Mouse (Mus musculus) MEL (cell line): ENCODE results near the gene Snx18.

ENCODE experiments used
- BHLHE40 ChIP-seq: IDR thresholded peaks from 2 replicates; pipeline ENCODE4 v1.6.1; 2012; ENCODE audit warnings: low read depth, mild to moderate bottlenecking, inconsistent platforms, low read length, improper control_type of control experiment, borderline replicate concordance
- CTCF ChIP-seq, 3 experiments: IDR thresholded peaks in 2 of 3; conservative IDR thresholded peaks in 1 of 3; 2 replicates each; pipeline ENCODE4 v1.5.1; 2011 to 2012; ENCODE audit warnings: low read length in 3 of 3, low read depth in 2 of 3, mild to moderate bottlenecking in 2 of 3, improper control_type of control experiment in 1 of 3, inconsistent platforms in 1 of 3, mixed read lengths in 1 of 3, moderate library complexity in 1 of 3; ENCODE audit not compliant: control insufficient read depth in 1 of 3, insufficient read depth in 1 of 3, poor library complexity in 1 of 3, severe bottlenecking in 1 of 3
- MAX ChIP-seq: IDR thresholded peaks from 2 replicates; pipeline ENCODE4 v1.6.1; 2011; ENCODE audit warnings: low read length, improper control_type of control experiment
- ZNF384 ChIP-seq: IDR thresholded peaks from 2 replicates; pipeline ENCODE4 v1.6.1; 2012; ENCODE audit warnings: low read depth, mild to moderate bottlenecking, inconsistent platforms, low read length, improper control_type of control experiment

DNA sequence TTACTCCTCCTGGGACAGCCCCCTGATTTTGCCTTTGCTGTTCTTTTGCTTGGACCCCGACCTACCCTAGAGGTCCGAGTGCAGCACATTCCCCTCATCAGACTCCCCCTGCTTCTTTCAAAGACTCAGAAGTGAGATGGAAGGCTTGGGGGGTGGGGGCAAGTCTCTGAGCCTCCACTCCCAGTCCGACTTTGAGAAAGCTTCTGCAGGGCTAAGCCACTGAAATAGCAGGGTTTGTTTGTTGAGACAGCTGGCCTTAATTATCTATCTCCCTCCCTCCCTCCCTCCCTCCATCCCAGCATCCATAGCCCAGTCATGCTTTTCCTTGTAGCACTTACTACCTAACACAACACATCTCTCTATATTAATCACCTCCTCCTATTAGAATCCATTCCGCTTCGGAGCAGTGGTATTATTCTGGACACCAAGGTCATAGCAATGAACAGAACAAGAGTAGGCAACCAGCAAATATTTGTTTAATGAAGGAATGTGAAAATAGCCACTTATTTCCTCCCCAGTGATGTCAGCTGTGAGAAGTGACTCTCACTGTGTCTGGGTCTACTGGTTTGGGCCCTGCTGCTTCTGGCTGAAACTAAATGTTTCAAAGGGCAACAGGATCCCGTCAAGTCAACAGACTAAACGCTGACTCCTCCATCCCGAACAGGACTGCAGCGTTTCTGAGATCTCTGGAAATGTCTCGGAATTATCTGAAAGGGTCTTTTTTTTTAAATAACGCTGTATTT lies 3.9 kb upstream of the Snx18 start:
- TF ChIP-seq BHLHE40 (no peak), MAX (no peak), ZNF384 (no peak), CTCF (IDR thresholded peaks at IDR 0.05 in 2 of 3, conservative IDR thresholded peaks at IDR 0.05 in 1 of 3; ENCODE audit: control insufficient read depth in 1 of 3, insufficient read depth in 1 of 3, low read depth in 2 of 3, low read length in 3 of 3, poor library complexity in 1 of 3, severe bottlenecking in 1 of 3) (no peak)
